Mouse (Mus musculus): ENCODE measurements around the gene Il16. TPM values are rescaled to one million over a fixed set of nuclear protein-coding genes. Genes with fewer than 3 reads are reported as not detected.

The Il16 gene
- total RNA-seq, 2 experiments from 2014 or later: 8.4 to 10.0 TPM

DNA sequence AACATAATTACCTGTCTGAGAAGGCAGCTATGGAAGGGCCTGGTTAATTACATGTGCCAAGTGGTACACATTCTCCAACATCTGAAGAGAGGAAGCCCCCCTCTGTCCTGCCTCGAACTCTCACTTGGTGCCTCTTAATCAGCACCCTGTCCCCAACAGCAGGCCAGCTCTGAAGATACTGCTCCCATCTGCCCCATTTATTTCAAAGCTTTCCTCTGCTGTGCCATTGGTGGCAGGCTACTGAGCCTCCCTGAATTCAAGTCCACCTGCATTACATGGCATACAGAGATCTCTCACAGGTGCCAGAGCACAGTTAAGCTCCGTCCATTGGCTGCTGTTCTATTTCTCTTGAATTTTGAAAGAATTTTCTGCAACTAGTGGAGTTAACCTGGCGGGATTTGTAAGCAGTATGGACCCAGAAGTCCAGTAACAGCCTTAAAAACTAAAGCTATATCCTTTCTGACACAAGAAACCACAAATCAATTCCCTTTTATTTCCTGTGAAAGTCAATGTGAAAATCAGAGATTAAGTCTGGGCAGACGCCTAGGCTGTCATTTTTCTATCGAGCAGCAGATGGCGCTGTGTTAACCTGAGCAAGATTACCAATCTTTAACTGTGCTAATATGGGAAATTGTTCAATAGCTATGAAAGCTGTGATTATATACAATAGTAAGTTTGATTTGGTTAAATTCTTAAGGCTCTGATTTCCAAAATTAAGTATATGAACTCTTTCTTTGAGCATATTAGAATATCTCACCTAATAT, 49.9 kb downstream of the Il16 start:
- intact Hi-C loops (cut with DNase I): loop anchor here (1.0 to 2.0 kb wide), 3 partner anchors 79 to 191 kb away; no protein-coding TSS in a partner anchor
- peak; percentile 35 to 57 for DNase-seq

DNA sequence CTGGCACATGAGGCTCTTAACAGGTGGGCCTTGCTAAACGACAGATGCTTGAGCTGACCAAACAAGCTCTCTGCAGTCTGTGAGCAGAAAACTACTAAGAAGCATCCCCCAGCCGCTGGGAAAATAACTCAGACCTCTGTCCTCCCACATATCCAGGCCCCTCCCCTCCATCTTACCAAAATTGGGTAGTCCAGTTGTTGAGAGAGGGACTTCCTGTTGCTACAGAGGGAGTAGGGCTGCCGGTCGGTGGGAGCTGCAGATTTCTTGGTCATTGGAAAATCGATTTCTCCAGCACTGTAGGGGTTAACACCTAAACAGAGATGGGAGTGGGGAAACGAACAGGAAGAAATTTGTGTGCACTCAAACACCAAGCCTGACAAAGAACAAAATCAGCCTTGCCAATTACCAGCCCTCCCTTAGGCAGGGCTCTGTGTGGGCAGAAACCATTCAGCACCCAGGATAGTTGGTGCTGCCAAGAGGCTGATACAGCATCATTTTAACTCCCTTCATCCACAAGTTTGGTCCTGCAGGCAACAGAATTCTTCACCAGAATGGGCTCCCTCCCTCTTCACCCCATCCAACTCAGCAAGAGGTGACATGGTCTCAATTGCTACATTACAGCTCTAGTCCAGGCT, 62.8 kb downstream of the Il16 start:
- intact Hi-C loops (cut with DNase I): no loop called here
- DNase-seq: no peak

DNA sequence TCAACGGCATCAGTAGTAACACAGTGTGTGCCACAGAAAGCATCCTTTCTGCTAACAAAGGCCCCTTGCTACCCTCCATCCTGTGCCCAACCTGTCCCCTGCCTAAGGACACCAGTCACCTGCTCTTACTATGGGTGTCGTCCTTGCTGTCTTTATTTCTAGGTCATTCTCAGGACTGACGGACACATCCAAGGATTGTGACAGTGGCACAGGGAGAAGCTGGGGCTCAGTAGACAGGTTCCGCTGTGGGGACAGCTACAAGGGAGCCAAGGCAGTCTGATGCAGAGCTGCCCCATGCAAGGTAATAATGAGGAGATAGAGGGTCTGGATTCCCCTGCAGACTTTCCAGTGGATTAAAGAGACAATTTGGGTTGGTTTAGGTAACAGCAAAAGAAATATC, 67.0 kb downstream of the Il16 start:
- no peak for DNase-seq
- intact Hi-C loops (cut with DNase I): no loop called here

DNA sequence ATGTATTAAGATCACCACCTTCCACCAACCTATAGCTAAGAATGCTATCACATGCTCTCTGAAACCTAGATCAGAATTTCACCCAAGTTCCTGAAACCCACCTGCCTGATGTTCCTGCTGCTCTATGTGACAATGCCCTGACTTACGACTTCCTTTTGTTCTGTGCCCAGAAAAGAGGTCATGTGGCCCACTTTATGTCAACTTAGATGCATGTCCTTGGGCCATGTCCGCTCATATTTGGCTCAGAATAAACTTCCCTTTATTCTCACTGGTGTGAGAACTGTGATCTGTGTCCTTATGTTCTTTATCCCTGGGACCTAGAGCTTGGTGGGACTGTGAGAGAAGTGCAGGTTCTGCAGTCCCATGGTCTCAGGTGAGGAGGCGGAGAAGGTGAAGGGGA, 68.2 kb downstream of the Il16 start:
- intact Hi-C loops (cut with DNase I): no loop called here

DNA sequence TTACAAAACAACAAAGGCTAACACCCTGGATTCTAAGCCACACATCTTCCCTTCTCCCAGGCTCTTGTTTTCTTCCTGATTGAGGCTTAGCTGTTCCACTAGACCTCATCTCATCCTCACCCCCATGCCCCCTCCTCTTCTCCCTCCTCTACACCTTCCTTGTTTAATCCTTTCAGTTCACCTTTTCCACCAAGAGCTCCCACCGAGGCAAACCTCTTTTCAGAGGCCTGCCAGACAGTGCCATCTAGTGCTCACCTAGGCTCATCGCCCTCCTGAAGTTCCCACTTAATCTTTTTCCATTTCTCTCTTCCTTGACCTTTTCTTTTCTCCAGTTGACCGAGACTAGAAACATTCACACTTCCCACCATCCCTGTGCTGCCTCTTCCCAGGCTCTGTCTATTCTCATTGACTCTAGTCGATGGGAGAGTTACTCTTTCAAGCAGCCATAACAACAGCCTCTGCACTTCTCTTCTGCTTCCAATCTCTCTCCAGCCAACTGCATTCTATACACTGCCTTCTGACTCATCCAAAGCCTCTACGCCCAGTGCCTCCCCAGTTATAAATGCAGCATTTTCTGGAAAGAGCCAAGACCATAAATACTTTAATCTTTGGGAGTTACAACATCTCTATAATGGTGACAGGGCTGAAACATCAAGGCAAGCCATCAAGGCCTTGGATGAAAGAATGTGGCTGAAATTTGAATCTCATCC, 69.8 kb downstream of the Il16 start:
- peak; percentile 24 for DNase-seq
- intact Hi-C loops (cut with DNase I): loop anchor here (1.0 kb wide), 1 partner anchor 107 kb away; no protein-coding TSS in a partner anchor

More for the DNA sequence above, 68.2 kb downstream of the Il16 start:
- DNase-seq: no peak

DNA sequence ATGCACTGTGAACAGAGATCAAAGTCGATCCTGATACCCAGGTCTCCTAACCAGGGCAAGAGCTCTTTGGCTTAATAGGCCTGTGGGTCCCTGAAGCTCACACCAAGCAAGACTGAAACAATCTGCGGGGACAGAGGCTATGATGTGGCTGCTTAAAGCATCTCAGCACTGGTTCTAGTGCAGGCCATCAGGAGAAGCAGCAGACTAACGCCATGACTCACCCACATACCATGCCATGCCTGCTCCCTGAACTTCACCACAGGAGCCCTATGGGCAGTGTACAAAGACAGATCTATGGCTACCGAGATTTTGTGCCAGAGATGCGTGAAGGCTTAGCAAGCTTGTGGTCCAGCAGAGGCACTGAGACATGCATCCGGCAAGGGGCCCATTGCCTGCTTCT, 74.0 kb downstream of the Il16 start:
- no peak for DNase-seq
- intact Hi-C loops (cut with DNase I): no loop called here

DNA sequence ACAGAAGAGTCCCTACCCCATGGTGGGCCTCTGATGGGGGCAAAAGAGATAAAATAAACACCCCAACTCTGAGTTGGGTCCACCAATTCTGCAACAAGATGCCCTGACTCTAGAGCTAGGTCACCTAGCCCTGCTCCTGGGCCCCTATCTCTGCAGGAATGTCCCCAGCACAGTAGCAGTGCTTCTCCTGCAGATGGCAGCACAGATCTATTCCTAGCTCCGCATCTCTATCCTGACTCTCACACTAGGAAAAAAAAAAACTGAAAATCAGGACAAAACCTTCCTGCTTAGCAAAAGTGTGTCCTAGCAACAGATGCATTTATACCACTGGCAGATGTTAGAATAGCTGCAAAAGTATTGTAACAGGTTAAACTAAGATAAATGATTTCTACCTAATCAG, 76.8 kb downstream of the Il16 start:
- intact Hi-C loops (cut with DNase I): loop anchor here (1.0 to 5.0 kb wide), 2 partner anchors 104 to 134 kb away; no protein-coding TSS in a partner anchor

DNA sequence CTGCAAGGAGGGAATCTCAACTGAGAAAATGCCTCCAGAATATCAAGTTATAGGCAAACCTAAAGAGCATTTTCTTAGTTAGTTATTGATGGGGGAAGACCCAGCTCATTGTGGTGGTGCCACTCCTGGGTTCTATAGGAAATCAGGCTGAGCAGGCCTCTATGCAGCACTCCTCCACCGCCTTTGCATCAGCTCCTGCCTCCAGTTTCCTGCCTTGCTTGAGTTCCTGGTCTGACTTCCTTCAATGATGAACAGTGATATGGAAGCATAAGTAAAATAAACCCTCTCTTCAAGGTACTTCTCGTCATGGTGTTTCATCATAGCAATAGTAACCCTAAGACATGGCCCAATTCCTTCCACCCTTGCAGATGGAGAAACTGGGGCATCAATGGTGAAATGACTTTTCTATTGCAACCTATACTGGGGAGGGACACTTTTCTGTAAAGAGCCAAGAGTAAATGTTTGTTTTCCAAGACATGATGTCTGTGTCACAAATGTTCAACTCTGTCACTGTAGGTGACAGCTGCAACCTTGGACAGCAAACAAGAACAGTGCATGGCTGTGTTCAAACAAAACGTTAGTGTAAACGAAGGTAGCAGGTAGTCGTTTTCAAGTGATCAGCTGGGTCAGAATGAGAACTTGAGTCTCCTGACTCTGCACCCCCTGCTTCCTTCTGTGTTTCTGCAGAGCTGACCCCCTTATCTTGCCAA, 77.4 kb downstream of the Il16 start:
- intact Hi-C loops (cut with DNase I): loop anchor here (1.0 to 5.0 kb wide), 3 partner anchors 104 to 217 kb away; partner anchors contain the start of genes Mesd and Tlnrd1
- DNase-seq: no peak

More for the DNA sequence above, 76.8 kb downstream of the Il16 start:
- DNase-seq: peak; percentile 61 to 62

DNA sequence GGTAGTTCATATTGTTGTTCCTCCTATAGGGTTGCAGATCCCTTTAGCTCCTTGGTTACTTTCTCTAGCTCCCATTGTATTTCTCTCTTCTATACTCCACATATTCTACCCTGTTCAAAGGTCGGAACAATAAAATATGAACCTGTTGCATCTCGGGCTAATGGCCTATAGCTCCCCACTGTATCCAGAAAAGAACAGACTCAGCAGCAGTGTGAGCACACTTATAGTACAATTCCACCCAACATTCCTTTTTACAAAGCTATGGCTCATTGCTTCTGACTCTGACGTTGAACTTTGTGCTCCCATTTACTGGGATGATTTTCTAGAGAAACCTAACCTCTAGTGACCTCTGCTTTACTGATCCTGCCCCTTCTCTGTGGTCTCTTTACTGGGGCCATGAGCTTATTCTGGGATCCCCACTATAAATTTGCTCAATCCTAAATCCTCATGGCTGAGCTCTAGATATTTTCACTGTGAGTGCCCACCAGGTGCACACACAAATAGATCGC, 79.4 kb downstream of the Il16 start:
- intact Hi-C loops (cut with DNase I): loop anchor here (2.0 to 5.0 kb wide), 2 partner anchors 106 to 219 kb away; partner anchors contain the start of genes Mesd and Tlnrd1
- DNase-seq: no peak

DNA sequence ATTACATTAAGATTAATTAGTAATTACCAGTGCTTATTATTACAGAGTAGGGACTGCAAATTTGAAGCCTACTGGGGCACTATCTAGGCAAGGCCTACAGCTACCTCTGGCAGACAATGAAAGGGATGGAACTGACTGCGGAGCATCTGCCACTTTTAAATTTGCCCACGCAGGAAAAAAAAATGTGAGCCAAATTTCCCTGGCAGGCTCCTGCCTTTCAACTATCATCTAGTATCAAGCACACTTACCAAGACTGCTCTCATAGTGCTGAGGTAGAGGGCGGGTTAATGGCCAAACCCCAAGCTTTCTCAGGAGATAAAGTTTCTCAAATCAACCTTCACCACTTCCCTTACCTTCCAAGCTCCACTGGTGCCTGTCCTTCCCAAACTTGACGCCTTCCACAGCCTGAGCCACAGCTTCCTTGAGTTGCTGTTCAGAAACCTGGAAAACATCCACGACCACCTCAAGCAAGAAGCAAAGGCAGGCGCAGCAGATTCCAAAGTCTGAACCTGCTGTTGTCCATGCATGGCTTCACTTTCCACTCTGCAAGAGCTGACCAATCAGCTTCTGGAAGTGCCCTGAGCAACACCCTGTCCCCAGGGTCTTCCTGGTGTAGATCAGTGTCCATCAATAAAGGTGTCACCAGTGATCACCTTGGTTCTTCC, 82.7 kb downstream of the Il16 start:
- intact Hi-C loops (cut with DNase I): no loop called here
- DNase-seq: no peak

DNA sequence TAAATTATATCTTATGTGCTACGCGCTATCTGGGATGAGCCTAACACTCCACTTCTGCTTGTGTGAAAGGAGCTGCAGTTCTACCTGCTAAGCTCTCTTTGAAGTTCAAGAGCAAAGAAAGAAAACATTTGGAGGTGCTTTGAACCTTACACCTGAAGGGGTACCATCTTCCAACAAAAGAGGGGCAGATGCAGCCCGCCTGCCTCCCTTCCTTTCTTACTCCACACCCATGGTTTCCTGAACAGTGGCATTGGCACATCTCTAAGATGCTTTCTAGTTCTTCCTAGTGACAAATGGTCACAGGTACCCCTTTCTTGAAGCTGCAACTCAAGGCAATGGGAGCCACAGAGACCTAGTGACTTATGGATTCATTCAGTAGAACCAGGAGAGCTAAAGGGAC, 83.8 kb downstream of the Il16 start:
- intact Hi-C loops (cut with DNase I): no loop called here
- DNase-seq: no peak

DNA sequence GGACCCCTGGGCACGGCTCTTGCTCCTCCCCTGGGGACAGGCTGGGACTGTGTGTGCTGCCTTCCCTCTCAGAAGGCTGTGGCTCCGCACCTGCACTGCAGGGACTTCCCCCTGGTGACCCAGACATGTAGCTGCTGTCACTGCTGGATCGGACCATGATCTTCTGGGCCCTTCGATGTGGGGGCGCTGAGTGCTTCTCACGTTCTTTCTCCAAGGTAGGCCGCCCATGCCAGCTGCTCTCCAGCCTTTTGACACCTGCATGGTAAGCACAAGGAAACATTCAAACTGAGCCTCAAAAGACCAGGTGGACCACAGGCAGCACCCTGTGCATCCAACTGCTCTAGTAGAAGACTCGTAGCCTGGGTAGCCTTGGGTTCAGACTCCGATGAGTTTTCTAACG, 84.5 kb downstream of the Il16 start:
- intact Hi-C loops (cut with DNase I): no loop called here
- DNase-seq: no peak

DNA sequence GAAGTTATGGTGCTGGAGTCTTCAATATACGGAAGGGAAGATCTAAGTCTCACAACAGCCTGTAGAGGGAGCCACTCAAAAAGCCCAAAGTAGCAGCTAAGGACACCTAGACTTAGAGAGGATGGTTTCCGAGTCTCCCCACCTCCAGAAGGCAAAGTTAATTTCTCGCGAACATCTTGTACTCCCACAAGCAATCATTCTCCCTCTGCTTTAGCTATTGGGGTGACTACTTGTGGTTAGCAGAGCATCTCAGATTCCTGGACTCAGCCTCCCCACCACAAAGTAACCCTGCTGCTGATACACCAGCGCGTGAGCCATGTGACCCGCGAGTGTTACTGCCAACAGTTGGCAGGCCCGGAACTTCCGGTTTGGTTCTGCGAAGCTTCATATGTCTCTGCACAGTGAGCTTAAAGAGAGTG, 85.2 kb downstream of the Il16 start:
- intact Hi-C loops (cut with DNase I): no loop called here
- DNase-seq: no peak

DNA sequence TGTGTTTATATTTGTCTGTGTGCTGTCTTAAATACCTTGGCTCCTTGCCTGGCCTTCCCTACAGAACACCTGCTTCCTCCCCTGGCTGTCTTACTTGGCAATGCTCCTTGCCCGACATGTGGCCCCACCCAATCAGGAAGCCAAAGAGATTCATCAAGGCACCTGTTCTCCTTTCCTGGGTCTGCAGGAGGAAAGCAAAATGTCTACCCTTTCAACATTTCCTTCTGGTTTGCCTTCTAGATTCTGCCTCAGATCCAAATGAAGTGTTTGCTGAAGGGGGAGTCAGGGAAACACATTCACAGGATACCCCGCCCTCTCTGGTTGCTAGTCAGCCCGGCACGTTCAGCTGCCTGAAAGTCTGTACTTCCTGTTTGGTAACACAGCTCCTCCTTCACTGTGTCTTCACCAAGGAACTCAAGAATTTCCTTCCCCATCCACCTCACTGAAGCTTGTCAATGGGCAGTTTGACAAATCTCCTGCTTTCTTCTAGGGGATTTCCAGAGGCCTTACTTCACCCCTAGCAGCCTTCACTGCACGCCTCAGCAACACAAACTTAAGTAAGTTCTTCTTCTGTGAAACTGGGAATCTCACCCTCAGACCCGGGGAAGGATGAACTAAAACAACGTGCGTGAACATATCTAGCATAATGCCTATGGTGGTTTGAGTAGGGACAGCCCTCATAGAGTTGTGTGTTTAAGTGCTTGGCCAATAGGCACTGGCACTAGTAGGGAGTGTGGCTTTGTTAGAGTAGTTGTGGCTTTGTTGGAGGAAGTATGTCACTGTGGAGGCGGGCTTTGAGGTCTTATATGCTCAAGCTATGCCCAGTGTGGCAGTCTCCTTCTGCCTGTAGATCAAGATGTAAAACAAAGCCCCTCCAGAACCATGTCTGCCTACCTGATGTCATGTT, 86.1 kb downstream of the Il16 start:
- intact Hi-C loops (cut with DNase I): loop anchor here (5.0 kb wide), 1 partner anchor 223 kb away; the partner anchor contains the start of genes Mesd and Tlnrd1
- DNase-seq: peak; percentile 49 to 60

DNA sequence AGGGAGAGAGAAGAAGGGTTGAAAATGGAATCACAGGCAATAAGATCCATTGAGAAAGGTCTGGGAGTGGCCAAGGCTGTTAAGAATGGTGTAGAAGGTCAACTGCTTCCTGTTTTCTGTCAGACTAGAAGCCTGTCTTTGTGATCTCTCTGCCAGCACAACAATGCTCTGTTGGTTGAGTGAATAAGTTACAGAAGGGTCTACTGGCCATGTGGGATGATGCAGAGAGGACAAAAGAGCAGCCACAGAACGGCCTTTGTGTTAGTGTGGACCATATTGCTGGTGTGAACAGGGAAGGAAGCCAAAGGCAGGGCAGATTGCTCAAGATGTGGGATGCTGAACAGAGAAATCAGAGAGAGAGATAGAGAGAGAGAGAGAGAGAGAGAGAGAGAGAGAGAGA, 86.8 kb downstream of the Il16 start:
- intact Hi-C loops (cut with DNase I): loop anchor here (5.0 kb wide), 1 partner anchor 224 kb away; the partner anchor contains the start of genes Mesd and Tlnrd1
- no peak for DNase-seq

DNA sequence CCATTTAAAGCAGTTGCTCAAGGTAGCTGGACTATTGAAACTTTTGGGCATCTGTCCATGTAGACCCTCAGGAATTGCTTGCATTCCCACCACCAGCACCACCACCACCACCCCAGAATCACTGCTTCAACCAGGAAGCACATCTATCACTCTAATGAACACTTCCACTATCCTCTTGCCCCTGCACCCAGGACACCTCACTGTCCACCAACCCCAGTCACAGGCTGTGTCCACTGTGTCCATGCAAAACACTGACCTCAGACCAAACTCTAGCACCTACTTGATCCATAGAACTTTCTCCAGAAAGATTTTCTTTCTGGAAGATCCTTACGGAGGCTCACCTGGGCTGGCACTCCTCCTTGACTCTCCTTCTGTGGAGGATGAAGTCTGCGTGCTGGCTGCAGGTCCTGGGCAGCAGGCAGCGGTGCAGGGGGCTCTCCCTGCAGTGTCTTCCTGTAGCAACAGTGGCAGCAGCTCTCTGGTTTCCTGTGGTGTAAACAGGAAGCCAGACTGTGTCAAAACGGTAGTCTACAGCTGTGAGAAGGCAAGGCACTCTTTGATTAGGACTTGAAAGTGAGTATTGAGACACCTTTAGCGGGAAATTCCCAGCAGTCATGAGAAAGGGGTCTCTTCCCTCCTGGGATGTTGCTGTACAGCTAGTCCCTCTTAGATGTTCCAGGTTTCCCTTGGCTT, 90.4 kb downstream of the Il16 start:
- peak; percentile 37 to 45 for DNase-seq
- intact Hi-C loops (cut with DNase I): loop anchor here (2.0 to 5.0 kb wide), 2 partner anchors 22 to 227 kb away; partner anchors contain the start of genes Mesd and Tlnrd1

DNA sequence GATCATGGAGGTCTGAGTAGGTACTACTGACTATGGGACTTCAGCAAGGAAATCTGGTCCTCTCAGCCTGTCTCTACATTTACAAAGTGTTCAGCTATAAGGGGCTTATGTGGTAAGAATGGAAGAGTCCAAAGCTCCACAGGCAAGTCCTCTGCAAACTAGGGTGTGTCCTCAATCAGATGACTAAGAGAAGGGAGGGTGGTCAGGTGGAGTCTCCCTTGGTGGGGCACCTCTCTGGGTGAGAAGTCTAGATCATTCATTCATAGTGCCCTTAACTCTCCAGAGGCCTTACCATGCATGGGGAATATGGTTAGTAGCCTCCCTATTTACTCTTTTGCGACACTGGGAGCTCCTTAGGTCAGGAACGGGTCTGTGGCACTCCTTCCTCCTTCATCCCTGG, 91.3 kb downstream of the Il16 start:
- no peak for DNase-seq
- intact Hi-C loops (cut with DNase I): loop anchor here (2.0 kb wide), 1 partner anchor 21 kb away; no protein-coding TSS in a partner anchor

DNA sequence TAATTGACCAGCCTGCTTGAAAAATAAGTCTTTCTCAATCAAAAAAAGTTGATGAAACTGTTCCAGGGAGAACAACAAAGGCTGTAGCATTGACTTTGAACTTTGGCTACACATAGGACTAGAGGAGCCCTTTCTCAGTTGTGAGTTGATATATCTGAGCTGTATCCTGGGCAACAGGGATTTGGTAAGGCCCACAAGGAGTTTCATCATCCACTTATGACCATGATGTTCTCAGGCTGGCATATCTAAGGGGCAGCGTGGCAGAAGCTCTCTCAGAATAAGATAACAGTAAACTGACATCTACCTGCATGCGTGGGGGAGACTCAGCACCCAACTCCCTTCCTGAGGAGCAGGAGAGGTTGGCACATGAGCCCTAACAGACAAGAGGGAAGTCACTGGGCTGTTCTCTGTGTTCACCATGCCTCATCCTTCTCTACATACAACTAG, 91.9 kb downstream of the Il16 start:
- intact Hi-C loops (cut with DNase I): loop anchor here (2.0 kb wide), 1 partner anchor 21 kb away; no protein-coding TSS in a partner anchor
- DNase-seq: no peak

Measured in heart, postnatal 36 days (tissue).